Mouse (Mus musculus): ENCODE results near the gene Olfr1029.
"Not testable (repeated sequence)": the region's sequence is repeated elsewhere in the genome, so short reads cannot be mapped to it uniquely, and the experiment has no call there.

Gene Olfr1029

GRCm38 (mm10) chr2:85973595-85973994 lies at the start of gene Olfr1029:
TSS of gene Olfr1029 (plus strand) at chr2:85973895.
- DNase-seq, result no peak

DNA sequence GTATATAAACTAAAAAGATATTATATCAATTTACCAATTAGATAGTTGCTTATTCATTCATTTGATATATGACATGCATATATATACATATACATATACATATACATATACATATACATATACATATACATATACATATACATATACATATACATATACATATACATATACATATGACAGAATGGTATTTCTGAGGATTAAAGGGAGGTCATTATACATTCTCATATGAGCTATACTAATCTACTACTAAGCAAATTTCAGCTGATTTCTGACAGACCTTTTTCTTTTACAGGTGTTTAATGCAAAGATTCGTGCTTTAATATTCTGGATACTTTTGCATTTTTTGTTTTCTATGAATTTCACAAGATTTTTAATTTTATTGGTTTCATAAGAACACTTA lies 23.6 kb upstream of the Olfr1029 start, which contains the start of gene Olfr1028:
Gene Olfr1028 (plus strand): TSS at position 301 of the 400 bp plus-strand sequence.
- DNase-seq, result no peak

- no peak for DNase-seq
Observed at GRCm38 (mm10) chr2:85978976-85979375, 5.3 kb downstream of the Olfr1029 start, which contains the start of gene Olfr1030. TSS of gene Olfr1030 (plus strand) at chr2:85979276.

DNA sequence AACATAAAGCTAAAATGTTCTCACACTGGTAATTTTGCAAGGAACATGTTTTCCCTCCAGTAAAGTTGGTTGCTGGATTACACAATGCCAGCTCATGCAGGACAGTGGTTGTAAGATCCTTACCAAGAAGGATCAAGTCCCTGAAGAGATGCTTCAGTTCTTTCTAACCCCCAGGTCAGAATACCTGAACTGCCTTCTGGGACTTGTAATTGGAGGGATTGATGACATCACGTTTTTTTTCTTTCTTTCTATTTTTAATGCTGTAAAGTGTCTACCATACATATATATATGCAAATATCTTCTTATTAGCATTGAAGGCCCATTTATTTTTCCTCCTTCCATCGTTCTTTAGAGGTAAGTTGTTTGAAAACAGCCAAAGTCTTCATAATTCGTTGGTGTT lies 16.3 kb downstream of the Olfr1029 start, which contains the start of gene Olfr1031:
Gene Olfr1031 (plus strand): TSS at position 301 of the 400 bp plus-strand sequence.
- no peak for DNase-seq

- no peak for DNase-seq
Observed at GRCm38 (mm10) chr2:86005240-86005639, 31.5 kb downstream of the Olfr1029 start, which contains the start of gene Olfr1032. TSS of gene Olfr1032 (plus strand) at chr2:86005540.

DNA sequence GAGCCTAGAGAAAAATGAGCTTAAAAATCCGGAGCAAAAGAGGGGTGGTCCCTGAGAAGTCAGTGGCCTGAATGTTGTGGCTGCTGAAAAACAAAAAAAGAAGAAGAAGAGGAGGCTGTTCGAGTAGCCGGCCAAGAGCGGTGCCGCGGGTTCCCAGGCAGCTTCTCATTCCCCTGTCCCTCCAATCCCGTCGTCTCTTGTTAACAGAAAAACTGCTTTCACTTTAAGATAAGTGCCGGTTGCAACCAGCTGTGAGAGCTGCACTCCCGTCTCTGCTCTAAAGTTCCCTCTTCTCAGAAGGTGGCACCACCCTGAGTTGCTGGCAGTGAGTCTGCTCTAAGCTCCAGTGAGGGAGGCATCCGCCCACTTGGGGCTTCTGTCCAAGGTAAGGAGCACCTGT lies 46.7 kb downstream of the Olfr1029 start, which contains the start of gene Olfr1033:
Gene Olfr1033 (plus strand): TSS at position 228 of the 400 bp plus-strand sequence.
- DNase-seq, result not testable (repeated sequence)

DNA sequence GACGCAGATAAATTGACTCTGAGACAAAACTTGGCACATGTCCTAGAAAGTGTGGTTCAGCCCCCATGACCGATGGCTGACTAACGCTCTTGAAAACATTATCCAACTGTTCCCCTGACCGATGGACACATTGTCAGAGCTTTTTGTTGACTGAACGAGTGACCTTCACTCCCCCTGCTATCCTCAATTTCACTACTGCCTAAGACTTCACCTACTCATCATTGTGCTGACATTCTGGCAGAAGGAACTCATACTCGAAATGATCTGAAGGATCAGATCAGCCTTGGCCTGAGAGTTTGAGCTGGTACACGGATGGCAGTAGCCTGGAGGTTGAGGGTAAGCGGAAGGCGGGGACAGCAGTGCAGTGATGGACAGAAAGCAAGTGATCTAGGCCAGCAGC lies 47.8 kb downstream of the Olfr1029 start:
- not testable (repeated sequence) for DNase-seq

Measured in thymus, adult 18-20 months (tissue).